Mouse (Mus musculus): ENCODE measurements around the gene Defb21.

The Defb21 gene

DNA sequence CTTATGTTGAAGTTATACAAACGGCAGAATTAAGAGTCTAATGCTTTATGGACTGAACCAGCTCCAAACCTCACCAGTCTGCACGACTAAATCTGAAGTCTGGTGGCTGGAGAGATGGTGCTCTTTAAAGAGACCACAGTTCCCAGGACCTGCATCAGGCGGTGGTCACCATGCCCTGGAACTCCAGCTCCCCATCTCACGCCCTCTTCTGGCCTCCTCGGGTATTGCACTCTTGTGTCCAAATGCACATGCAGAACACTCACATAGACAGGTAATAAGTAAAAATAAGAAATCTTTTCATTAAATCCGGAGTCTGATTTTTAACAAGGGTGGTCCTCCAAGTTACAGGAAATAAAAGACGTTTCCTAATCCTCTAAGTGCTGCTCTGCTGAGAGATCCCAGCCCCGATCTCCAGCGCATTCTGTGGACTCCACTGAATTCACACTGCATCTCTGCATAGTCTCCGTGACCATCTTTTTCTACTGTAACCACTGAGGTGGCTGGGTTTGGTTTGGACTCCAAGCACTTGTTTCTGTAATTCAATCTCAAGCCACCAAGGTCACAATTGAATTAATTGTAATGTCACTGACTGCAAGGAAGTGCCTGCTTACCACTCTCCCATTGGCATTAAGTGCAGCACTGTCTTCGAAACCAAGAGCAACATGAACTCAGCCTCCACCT lies at the start of gene Defb21:
Gene Defb21 (plus strand): TSS at position 631 of the 681 bp plus-strand sequence.
- in situ Hi-C loops (cut with MboI, MseI), result no loop called here

DNA sequence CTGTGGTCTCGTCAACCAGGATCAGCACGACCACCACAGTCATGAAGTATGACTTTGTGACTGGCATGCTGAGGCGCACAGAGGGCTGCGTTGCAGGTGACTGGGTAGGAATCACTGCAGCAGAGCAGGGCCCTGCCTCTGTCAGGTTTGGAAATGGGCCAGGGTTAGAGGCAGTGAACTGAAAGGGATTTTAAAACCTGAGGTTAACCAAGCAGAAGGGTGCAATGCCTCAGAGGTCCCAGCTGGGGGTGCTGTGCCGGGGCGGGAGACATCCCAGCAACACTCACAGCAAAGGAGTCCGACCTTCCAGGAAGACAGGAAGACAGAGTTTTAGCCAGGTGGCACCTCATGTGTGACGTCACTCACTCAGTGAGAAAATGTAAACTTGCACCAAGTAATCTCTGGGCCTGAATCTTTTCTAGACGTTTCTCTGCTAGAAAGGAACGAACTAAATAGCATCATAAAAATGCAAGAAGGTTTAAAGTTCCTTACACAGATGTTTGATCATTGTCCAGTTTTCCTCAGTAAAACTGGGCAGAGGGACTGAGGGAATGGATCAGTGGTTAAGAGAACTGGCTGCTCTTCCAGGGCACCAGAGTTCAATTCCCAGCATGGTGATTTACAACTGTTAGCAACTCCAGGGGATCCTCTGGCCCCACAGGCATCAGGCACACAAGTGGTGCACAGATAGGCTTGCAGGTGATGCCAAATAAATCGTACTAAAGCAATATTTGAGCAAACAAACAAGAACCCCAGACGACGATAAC lies 32.4 kb upstream of the Defb21 start, which contains the start of gene Defb29:
Gene Defb29 (minus strand): TSS at position 155 of the 767 bp plus-strand sequence.
- in situ Hi-C loops (cut with MboI, MseI), result no loop called here

DNA sequence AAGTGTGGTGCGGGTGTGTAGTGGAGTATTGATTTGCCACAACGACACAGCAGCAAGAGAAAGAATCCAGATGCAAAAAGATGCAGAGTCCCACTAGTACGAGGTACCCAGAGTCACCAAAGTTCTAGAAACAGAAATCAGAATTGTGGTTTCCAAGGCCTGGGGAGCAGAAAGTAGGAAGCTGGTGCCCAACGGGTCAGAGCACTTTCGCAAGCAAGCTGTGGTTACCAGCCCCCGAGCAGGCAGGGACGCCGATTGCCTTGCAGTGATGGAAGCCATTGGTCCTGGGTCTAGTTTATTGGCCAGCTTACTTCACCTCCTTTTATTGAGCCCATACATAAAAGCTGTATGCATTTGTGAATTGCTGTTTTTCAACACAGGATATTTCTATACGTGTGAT lies 30.6 kb upstream of the Defb21 start:
- in situ Hi-C loops (cut with MboI, MseI), result no loop called here

DNA sequence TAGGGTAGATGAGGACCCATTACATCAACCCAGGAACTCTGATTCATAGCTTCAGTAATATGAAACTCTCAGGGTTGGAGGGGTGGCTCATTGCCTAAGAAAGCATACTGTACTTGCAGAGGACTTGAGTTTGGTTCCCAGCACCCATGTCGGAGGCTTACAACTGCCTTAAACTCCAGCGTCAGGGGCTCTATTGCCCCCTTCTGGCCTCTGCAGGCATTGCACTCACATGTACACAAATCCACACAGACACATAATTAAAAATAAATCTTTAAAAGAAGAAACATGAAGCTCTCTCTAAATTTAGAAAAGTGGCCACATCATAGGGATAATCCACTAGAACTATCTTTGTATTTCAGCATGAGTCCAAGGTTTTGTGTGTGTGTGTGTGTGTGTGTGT lies 29.6 kb upstream of the Defb21 start:
- in situ Hi-C loops (cut with MboI, MseI), result no loop called here

DNA sequence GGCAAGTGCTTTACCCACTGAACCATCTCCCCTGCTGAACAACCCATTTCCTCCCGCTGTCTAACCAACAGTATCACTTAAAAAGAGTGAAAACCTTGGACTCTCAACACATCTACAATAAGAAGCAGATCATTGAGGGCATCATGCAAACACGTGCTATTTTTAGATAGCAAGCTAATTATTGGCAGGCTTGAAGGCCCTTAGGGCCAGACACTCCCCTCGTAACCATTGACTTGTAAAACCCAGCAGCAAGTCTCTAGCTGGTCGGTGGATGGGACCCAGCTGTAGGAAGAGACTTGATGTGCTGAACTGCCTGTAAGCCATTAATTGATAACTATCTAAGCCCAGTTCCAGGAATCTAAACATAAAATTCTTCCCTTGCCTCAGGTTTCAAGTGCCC lies 29.1 kb upstream of the Defb21 start:
- in situ Hi-C loops (cut with MboI, MseI), result no loop called here

DNA sequence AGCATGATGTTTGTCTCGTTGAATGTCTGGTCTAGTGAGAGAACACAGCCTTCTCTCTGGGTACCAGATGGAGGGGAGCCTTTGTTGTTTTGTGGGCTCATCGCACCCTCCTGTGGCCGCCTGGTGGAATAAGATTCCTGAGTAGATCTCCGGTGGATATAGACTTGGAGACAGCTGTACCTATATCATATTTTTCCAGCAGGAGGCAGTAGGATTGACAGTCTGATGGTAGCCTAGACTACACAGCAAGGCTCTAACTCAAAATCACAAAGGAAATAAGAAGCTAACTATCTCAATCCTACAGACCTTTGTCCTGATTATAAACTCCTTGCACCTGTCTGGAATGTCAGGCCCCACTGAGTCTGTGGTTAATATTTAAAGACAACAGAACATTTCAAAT lies 27.9 kb upstream of the Defb21 start:
- in situ Hi-C loops (cut with MboI, MseI), result no loop called here

DNA sequence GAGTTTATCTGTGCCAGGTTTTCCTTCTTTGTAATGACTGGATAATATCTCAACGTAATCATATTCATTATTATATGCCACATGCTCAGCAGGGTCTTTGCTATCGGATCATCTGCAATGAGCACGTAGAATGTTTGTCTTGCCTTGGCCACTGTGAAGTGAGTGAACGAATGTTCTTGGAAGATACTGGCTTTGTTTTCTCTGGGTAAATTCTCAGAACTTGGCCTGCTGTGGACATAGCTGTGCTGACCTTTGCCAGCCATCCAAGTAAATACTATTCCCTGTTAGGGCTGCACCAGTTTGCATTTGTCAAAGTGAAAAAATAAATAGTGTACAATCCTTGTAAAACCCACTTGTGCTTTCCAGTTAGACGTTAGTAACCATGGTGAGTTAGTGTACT lies 24.4 kb upstream of the Defb21 start:
- in situ Hi-C loops (cut with MboI, MseI), result no loop called here

DNA sequence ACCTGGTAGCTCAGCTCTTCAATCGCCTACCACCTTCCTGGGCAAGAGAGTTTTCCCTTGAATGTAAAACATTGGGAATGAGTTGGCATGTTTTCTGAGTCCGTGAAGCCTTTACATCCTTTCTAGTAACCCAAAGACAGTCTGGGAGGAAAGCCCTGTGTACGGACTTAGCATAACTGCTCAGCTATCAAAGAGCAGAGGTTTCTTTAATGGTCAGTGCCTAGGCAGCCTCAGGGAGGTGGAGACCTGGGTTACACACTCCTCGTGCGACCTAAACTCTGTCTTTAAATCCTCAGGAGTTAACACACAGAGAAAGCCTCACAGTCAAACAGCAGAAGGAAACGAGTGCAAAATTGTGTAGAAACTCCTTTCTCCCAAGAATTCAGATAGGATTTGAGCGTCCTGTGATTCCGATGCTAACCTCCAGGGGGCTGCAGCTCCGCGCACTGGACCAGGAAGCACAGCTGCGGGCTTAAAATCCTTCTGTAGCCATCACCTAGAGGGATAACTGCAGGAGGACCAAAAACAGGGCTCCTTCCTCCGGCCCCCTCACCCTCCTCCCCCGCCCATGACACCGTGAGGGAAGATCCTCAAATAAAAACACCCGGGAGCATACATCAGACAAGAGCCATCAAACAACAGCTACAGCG lies 18.6 kb upstream of the Defb21 start:
- in situ Hi-C loops (cut with MboI, MseI), result loop anchor here (5.0 kb wide), 1 partner anchor 107 kb away; no protein-coding TSS in a partner anchor

DNA sequence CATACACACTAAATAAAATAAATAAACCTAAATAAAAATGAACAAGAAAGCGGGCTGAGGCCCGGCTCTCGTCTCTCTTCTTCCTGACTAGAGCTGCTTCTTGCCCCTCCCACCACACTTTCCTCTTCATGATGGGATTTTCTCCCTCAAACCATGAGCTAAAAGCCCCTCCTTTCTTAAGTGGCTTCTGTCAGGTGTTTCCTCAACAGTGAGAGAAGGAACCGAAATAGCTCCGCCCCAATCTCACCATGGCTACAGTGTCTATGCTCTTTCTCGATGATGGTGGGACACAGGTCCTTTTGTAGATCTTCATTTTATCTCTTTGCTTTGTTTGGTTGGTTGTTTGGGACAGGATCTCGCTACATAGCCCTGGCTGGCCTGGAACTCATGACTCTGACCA lies 15.9 kb upstream of the Defb21 start:
- in situ Hi-C loops (cut with MboI, MseI), result no loop called here

DNA sequence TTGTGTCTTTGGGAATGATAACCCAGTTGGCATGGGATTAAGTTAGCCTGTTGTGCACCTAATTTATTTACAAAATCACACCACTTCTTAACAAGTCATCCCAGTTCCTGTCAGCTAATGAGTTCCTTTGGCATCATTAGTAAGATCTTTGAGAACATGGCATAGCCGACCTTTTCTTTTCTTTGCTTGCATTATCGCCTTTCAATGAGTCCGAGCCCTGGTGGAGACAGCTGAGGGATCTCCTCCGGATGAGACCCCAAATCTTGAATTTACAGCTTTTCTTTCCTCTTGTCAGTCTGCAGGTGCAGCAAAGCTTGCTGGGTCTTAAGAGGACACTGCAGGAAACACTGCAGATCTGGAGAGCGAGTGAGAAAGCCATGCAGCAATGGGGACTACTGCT lies 3.5 kb upstream of the Defb21 start, which contains the start of gene Gm17416:
Gene Gm17416 (plus strand): TSS at position 301 of the 400 bp plus-strand sequence.
- in situ Hi-C loops (cut with MboI, MseI), result no loop called here

DNA sequence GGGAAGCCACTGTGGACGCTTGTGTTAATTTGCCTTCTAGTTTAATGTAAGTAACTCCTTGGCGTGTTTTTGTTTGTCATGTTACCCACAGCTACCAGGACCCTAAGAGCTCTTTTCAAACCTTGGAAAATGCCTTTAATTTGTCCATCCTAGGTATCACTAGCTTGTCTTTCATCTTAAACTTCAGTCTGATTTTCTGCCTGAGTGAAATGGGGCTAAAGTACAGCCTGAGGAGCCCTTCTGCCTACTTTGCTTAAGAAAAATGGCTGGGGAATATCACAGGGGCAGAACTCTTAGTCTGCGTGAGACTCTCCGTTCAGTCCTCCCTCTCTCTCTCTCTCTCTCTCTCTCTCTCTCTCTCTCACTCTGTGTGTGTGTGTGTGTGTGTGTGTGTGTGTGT lies 2.7 kb upstream of the Defb21 start:
- in situ Hi-C loops (cut with MboI, MseI), result no loop called here

DNA sequence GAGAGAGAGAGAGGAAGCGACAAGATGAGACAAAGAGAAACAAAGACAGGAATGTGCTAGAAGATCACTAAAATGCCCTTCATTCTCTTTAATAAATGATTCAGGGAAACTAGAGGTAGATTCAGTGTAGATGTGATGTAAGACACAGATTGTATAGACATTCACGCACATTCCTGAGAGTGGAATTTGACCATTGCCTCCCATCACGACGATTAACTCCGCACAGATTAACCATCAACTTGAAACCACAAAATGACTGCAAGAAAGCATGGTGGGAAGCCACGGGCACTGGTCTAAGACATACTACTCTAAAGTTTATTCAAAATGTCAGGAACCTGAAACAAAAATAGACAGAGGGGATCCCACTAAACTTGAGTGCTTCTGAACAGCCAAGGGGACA lies 2.2 kb upstream of the Defb21 start:
- in situ Hi-C loops (cut with MboI, MseI), result no loop called here

DNA sequence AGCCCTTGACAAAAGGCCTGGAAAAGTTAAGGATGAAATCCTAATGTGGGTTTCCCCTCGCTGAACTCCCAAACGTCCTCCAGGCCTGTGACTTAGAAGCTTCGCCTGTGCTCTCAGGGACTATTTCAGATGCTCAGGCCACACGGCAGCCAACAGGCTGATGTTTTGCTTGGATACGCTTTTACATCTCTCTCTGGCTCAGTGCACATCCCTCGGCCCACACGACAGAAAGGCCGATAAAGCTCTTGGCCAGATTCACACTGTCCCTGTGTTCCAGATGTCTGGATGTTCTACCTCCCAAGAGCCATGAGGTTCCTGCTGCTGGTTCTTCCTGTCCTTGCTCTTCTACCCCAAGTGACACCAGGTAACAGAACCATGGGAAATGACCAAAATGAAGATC lies 940 bp downstream of the Defb21 start:
- in situ Hi-C loops (cut with MboI, MseI), result no loop called here

DNA sequence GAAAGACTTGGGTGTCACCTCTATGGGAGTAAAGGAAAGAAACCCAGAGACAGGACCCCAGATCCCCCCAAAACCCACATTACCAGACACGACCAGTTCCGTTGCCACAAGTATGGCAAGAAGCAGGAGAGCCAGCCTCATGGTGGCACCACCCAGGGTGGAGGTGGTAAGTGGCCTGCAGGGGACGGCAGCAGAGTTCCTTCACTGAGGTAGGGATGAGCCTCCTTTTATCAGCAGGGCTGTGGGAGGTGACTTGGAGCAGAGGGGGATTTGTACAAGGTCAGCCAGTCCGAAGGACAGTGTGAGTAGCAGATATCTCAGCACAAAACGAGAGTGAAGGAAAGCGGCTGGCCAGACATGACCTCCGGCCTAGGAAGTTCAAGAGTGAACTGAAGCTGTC lies 7.6 kb downstream of the Defb21 start, which contains the start of gene Defb19:
Gene Defb19 (minus strand): TSS at position 206 of the 400 bp plus-strand sequence.
- in situ Hi-C loops (cut with MboI, MseI), result no loop called here

DNA sequence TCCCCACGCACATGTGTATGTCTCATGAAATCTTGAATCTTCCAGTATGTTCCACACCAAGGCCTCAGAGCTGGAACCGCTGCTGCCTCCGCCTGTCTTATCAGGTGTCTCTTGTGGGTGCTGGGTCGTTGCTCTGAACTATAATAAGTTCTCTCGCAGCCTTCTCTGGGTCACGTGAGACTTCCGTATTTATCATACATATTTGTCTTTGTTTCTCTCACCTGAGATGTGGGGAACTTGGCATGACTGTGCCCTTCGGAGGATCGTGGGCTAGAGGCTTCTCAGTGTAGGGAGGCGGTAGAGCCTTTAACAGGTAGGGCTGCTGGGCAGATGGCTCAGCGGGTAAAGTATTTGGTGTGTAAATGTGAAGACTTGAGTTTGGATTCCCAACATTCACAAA lies 8.1 kb downstream of the Defb21 start:
- in situ Hi-C loops (cut with MboI, MseI), result no loop called here

DNA sequence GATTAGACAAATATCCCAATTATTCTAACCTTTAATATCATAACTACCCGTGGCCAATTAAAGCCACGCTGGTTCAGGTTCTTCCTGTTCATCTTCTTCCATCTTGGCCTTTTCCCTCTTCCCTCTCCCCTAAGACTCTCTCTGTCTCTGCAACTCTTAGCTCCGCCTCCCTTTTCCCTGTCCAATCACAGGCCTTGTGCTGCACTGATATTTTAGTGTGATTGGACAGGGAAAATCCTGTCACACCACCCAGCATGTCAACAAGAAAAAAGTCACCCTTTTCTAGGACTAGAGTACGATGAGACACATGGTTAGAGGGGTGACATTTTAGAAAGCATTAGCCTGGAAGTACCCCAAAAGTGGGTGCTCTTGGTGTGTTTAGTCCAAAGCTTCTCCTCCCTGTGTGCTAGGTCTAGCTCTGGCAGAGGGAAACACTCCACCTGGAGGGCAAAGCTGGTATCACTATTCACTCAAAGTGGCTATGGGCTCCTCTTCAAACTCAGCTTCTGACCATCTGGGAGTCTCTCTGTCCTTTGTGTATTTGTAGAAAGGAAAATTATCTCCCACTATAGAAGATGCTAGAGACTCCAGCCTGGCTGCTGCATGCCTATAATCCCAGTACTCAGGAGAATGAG lies 14.5 kb downstream of the Defb21 start:
- in situ Hi-C loops (cut with MboI, MseI), result no loop called here

DNA sequence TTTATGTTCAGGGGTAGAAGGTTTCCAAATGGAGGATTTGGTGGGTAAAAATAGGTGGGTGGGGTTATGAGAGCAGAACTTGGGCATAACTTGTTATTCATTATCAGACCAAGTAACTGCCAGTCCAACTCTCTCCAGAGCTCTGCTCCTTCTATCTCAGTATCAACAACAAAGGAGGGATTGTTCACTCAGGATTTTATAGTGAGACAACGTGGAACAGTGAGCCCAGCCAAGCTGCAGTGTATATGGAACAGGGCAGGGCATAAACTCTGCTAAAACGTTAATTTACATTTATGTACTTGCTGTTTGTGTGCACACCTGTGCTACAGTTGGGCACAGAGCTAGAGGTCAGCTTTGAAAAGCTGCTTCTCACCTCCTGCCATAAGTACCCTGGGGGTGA lies 15.9 kb downstream of the Defb21 start:
- in situ Hi-C loops (cut with MboI, MseI), result no loop called here

DNA sequence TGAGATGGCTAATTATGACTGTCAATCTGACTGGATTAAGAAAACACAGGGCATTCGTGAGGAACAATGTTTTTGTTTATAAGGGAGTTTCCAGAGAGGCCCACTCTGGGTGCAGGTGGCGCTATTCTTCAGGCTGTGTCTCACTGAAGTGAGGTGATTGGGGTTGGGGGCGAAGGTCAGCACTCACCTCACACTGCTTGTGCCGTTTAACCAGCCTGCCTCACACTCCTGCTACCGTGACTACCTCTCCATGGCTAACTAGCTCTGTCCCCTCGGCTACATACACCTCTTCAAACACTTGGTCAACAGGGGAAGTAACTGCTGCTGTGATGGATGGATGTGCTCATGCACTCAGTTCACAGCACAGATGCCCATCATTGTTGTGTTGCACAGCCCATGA lies 16.5 kb downstream of the Defb21 start:
- in situ Hi-C loops (cut with MboI, MseI), result no loop called here

DNA sequence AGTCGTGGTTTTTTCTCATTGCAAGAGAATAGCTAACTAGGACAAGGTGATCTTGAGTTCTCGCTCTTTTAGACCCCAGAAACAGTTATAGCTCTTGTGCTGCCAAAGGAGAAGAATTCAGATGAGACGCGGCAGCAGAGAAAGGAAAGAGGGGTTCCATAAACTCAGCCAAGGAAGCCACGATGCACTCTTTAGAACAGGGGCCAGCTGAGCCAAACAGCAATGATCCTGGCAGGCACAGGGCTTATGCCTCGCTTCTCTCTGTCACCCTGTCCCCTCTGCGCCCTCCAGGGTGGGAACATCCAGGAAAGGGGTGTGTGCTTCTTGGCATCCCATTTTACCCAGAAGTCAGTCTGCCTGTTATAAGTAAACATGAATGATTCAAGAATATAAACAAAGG lies 26.8 kb downstream of the Defb21 start, which contains the start of gene Defb45:
Gene Defb45 (minus strand): TSS at position 101 of the 400 bp plus-strand sequence.
- in situ Hi-C loops (cut with MboI, MseI), result no loop called here

DNA sequence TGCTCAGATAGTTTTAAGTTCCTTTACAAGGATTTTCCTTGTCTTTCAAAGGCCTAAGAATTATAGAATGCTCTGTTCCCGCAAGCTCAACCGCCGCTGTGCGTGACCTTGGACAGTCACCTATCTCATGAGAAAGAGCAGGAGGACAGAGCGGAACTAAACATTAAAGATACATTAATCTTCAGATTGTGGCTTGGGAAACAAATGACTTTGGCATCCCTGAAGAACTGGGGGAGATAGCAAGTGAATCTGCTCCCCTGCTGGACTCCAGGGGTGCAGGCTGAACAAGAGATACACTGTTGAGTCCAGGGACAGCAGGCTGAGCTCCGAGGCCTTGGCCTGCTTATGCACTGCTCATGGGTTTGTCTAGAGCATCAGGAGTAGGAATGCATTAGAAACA lies 27.5 kb downstream of the Defb21 start:
- in situ Hi-C loops (cut with MboI, MseI), result no loop called here

DNA sequence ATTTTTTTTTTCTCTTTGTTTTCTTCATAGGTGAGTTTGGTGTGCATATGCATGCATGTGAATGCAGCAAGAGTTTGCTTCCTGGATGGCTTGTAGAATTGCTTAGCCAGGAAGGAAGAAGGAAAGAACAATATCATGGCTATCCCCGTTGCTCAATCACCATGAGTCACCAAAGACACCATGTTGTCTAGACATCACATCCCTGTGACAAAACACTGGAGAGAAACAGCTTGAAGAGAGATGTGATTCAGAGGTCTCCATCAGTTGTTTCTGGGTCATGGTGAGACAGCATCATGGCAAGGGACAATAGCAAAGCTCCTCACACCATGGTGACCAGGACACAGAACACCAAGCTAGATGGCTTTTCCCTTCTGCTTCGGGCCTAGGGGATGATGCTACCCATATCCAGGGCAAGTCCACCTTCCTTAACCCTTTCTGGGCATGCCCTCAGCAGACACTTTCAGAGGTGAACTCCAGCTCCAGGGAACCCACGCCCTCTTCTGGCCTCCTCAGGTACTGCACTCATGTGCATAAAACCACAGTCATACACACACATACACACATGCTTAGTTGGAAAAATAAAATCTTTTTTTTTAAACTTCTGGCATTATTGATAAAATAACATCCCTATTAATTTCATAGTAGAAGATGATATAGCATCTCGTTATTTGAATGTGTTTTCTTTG lies 28.9 kb downstream of the Defb21 start:
- in situ Hi-C loops (cut with MboI, MseI), result no loop called here
